Mouse (Mus musculus) limb, embryonic 10.5 days (tissue): ENCODE results near the gene Fhit. TPM values are rescaled to one million over a fixed set of nuclear protein-coding genes. Genes with fewer than 3 reads are reported as not detected.
"Not testable (repeated sequence)": the region's sequence is repeated elsewhere in the genome, so short reads cannot be mapped to it uniquely, and the experiment has no call there.

Experiments used
- DNase-seq: peaks from one replicate; pipeline ENCODE4 v3.0.0-alpha.2; 2017; ENCODE audit warnings: low spot score
- H3K27ac ChIP-seq: fragments of 300-500 bp; sonication (generic); 2 replicates; pipeline ENCODE4 v1.5.1; 2016; ENCODE audit warnings: mild to moderate bottlenecking
- H3K27me3 ChIP-seq: fragments of 300-500 bp; sonication (generic); 2 replicates; pipeline ENCODE4 v1.6.1; 2016; ENCODE audit warnings: low read depth, mild to moderate bottlenecking; ENCODE audit not compliant: poor library complexity, severe bottlenecking
- H3K36me3 ChIP-seq: fragments of 300-500 bp; sonication (generic); 2 replicates; pipeline ENCODE4 v1.6.1; 2016; ENCODE audit warnings: mild to moderate bottlenecking, moderate library complexity
- H3K4me1 ChIP-seq: fragments of 300-500 bp; sonication (generic); 2 replicates; pipeline ENCODE4 v1.6.1; 2016
- H3K4me3 ChIP-seq: fragments of 300-500 bp; sonication (generic); 2 replicates; pipeline ENCODE4 v1.5.1; 2016; ENCODE audit warnings: mild to moderate bottlenecking, moderate library complexity
- H3K9me3 ChIP-seq: fragments of 300-500 bp; sonication (generic); replicated peaks from 2 replicates; pipeline ENCODE4 v1.6.1; 2016; ENCODE audit warnings: mild to moderate bottlenecking
- WGBS: fragments of 180-500 bp; shearing (Covaris S2); methylation state at CpG from one replicate; pipeline ENCODE4 v1.1.7; 2016; 5-methylcytosine and 5-hydroxymethylcytosine counted together
- polyA plus RNA-seq: library from polyadenylated mRNA; unstranded; fragments of >200 nt; fragmentation: Nextera tagmentation; extraction: Ambion mirVana; gene quantifications from 2 replicates; pipeline ENCODE4 v1.2.1, GENCODE M21; 2016

Gene Fhit
- polyA plus RNA-seq, 1 experiment from 2014 or later: 2.4 TPM

- DNase-seq: no peak
- Histone ChIP-seq H3K36me3 (no peaks in the 10 kb centered on the region), H3K27ac (no peak overlapping the region), H3K4me1 (peaks cover 15% of the 10 kb centered on the region), H3K27me3 (no peaks in the 10 kb centered on the region), H3K9me3 (no peaks in the 10 kb centered on the region), H3K4me3 (no peak overlapping the region)
- WGBS: 74% methylated on average over 3 of the region's 3 CpGs
These were observed 287.1 kb downstream of the Fhit start for GRCm38 (mm10) chr14:10874595-10875372.

- no peaks in the 10 kb centered on the region for H3K36me3 ChIP-seq
- H3K27ac ChIP-seq: no peak overlapping the region
- no peaks in the 10 kb centered on the region for H3K9me3 ChIP-seq
- no peak overlapping the region for H3K4me3 ChIP-seq
- H3K4me1 ChIP-seq: no peaks in the 10 kb centered on the region
- no peak for DNase-seq
- WGBS: 82% methylated on average over 3 of the region's 3 CpGs
- no peaks in the 10 kb centered on the region for H3K27me3 ChIP-seq
These were observed 304.2 kb downstream of the Fhit start for GRCm38 (mm10) chr14:10857606-10858005.

GRCm38 (mm10) chr14:10851936-10852335, 309.9 kb downstream of the Fhit start:
- no peaks in the 10 kb centered on the region for H3K4me1 ChIP-seq
- no peaks in the 10 kb centered on the region for H3K9me3 ChIP-seq
- no peaks in the 10 kb centered on the region for H3K36me3 ChIP-seq
- H3K27ac ChIP-seq: no peak overlapping the region
- 90% methylated on average over 1 of the region's 1 CpGs for WGBS
- H3K4me3 ChIP-seq: no peak overlapping the region
- H3K27me3 ChIP-seq: no peaks in the 10 kb centered on the region
- DNase-seq: no peak

DNA sequence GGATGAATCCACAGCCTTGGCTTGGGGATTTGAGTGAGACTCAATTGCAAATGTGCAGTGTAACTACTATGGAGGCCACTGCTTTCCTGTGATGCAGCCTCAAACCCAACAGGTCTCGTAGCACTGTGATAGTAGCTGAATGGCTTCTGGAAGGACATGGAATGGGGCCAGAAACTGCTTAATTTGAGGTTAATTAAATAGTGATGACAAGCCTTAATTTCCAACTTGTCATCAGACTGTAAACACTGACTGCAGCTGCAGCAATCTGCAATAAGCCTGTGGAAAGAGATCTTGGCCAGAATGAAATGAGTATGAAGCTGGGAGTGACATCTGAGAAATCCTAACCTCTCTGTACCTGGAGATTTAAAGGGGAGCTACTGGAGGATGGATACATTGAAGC, 325.8 kb downstream of the Fhit start:
- H3K4me1 ChIP-seq: no peaks in the 10 kb centered on the region
- no peak overlapping the region for H3K27ac ChIP-seq
- WGBS: 66% methylated on average over 1 of the region's 1 CpGs
- H3K36me3 ChIP-seq: no peaks in the 10 kb centered on the region
- DNase-seq: no peak
- H3K9me3 ChIP-seq: no peaks in the 10 kb centered on the region
- no peak overlapping the region for H3K4me3 ChIP-seq
- peaks cover 22% of the 10 kb centered on the region for H3K27me3 ChIP-seq

- H3K4me1 ChIP-seq: 0 out of 2 replicates have a peak, but pooled peaks cover 2% of the 10 kb centered on the region
- H3K9me3 ChIP-seq: no peaks in the 10 kb centered on the region
- 90% methylated on average over 4 of the region's 4 CpGs for WGBS
- no peak overlapping the region for H3K4me3 ChIP-seq
- no peak overlapping the region for H3K27ac ChIP-seq
- no peak for DNase-seq
- no peaks in the 10 kb centered on the region for H3K36me3 ChIP-seq
- no peaks in the 10 kb centered on the region for H3K27me3 ChIP-seq
These were observed 337.0 kb downstream of the Fhit start for GRCm38 (mm10) chr14:10824819-10825218.

DNA sequence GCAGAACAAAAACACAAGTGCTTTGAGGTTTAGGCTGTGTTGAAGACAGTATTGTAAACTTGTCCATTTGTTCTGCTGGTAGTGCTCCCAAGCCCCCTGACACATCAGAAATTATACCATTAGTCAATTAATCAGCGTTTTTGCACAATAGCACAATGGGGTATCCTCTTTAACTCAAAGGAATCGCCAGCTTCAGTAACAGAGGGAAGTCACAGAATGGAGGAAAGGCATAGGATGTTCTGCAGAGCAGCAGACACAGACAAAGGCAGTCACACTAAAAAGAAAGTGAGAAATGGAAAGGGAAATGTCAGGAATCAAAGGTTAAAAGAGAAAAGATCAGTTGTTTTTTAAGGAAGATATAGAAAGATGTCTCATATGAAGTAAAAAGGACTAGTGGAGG, 348.3 kb downstream of the Fhit start:
- 45% methylated on average over 2 of the region's 2 CpGs for WGBS
- Histone ChIP-seq H3K27ac (no peak overlapping the region), H3K4me3 (no peak overlapping the region), H3K36me3 (no peaks in the 10 kb centered on the region), H3K9me3 (no peaks in the 10 kb centered on the region), H3K4me1 (no peaks in the 10 kb centered on the region), H3K27me3 (no peaks in the 10 kb centered on the region)
- DNase-seq: no peak

DNA sequence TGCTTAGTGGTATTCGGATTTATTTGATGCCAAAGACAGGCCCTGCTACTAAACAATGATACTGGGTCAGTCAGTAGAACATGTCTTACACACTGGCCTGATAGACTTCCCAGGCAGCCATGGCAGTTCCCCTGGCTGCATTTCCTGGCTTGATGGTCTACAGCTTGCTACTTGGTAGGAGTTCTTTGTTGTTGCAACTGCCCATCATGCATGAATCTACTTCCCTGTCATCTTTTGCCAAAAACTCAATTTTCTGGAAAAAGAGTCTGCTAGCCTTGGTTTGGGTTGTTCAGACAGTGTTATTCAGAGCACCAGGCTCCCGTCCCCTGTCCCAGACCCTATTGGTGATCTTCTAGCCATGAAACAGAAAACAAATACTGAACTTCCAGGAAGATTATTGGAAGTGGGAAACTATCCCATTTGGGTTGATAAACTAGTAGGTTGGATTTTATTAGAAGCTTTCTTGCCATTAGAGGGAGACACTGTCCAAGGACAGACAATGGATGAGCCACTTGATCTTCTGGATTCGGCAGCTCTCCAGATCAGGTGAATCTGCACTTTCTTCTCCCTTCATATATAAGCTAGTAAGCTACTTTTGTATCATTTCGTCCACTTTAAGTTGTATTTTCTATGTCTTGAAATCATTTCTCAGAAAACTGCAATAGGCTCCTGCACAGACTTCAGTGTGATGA, 363.2 kb downstream of the Fhit start:
- no peak for DNase-seq
- no peaks in the 10 kb centered on the region for H3K36me3 ChIP-seq
- H3K27me3 ChIP-seq: no peaks in the 10 kb centered on the region
- no peak overlapping the region for H3K4me3 ChIP-seq
- WGBS: 88% methylated on average over 4 of the region's 4 CpGs
- no peaks in the 10 kb centered on the region for H3K9me3 ChIP-seq
- H3K4me1 ChIP-seq: no peaks in the 10 kb centered on the region
- H3K27ac ChIP-seq: no peak overlapping the region

DNA sequence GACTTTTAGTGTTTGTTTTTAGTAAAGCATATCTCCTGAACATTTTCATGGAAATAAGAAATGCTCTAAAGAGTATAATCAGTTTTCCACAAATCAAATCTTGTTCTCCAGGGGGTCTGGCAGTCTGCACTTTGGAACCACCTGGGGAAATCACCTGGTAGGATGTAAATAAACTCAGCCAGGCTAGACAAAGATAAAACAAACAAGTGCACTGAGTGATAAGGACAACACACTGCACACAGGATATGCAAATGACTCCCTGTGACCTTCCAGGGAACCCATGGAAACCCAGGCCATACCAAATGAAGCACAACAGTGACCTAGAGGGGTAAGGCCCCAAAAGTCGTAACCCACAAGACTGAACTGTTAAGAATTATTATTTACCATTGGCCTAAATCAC, 364.2 kb downstream of the Fhit start:
- H3K4me3 ChIP-seq: no peak overlapping the region
- H3K9me3 ChIP-seq: no peaks in the 10 kb centered on the region
- no peaks in the 10 kb centered on the region for H3K27me3 ChIP-seq
- no peak overlapping the region for H3K27ac ChIP-seq
- no peaks in the 10 kb centered on the region for H3K36me3 ChIP-seq
- WGBS: 91% methylated on average over 1 of the region's 1 CpGs
- no peak for DNase-seq
- no peaks in the 10 kb centered on the region for H3K4me1 ChIP-seq

GRCm38 (mm10) chr14:10795498-10796075, 366.2 kb downstream of the Fhit start:
- Histone ChIP-seq H3K27me3 (no peaks in the 10 kb centered on the region), H3K4me3 (no peak overlapping the region), H3K4me1 (no peaks in the 10 kb centered on the region), H3K9me3 (no peaks in the 10 kb centered on the region), H3K36me3 (no peaks in the 10 kb centered on the region), H3K27ac (no peak overlapping the region)
- DNase-seq: no peak
- WGBS: 84% methylated on average over 2 of the region's 2 CpGs

DNA sequence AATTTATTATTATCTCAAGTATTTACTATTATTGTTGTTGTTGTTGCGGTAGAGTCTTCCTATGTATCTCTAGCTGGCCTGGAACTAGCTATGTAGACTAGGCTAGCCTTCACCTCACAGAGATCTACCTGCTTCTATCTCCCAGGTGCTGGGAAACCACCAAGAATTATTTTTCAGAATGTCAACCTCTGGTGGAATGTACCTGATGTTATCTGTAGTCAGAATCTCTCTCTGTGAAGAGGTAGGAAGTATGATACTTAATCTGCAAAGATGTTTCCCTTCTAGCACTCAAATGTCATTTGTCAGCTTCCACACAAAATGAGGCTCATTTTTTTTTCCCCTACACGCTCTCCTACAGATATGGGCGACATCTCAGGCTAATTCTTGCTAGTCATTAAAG, 377.9 kb downstream of the Fhit start:
- no peaks in the 10 kb centered on the region for H3K9me3 ChIP-seq
- WGBS: 95% methylated on average over 3 of the region's 3 CpGs
- no peak overlapping the region for H3K4me3 ChIP-seq
- DNase-seq: no peak
- no peaks in the 10 kb centered on the region for H3K36me3 ChIP-seq
- H3K27ac ChIP-seq: no peak overlapping the region
- no peaks in the 10 kb centered on the region for H3K27me3 ChIP-seq
- H3K4me1 ChIP-seq: no peaks in the 10 kb centered on the region

GRCm38 (mm10) chr14:10778721-10779120, 383.1 kb downstream of the Fhit start:
- Histone ChIP-seq H3K36me3 (no peaks in the 10 kb centered on the region), H3K27ac (no peak overlapping the region), H3K27me3 (no peaks in the 10 kb centered on the region), H3K4me3 (no peak overlapping the region), H3K9me3 (no peaks in the 10 kb centered on the region), H3K4me1 (no peaks in the 10 kb centered on the region)
- WGBS: 86% methylated on average over 2 of the region's 2 CpGs
- no peak for DNase-seq

DNA sequence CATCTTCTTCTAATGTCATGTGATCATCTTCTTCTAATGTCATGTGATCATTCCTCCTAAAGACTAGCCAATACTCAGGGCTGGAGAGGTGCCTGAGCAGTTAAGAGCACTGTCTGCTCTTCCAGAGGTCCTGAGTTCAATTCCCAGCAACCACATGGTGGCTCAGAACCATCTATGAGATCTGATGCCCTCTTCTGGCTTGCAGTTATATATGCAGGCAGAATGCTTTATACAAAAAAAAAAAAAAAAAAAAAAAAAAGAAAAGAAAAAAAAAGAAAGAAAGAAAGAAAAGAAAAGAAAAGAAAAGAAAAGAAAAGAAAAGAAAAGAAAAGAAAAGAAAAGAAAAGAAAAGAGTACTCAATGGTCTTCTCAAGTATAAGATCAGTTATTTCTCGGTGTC, 407.0 kb downstream of the Fhit start:
- H3K27me3 ChIP-seq, H3K4me1 ChIP-seq, H3K4me3 ChIP-seq, H3K36me3 ChIP-seq, H3K27ac ChIP-seq, DNase-seq, H3K9me3 ChIP-seq: not testable (repeated sequence)
- 94% methylated on average over 1 of the region's 1 CpGs for WGBS

GRCm38 (mm10) chr14:10738076-10738475, 423.8 kb downstream of the Fhit start:
- H3K4me3 ChIP-seq: no peak overlapping the region
- no peak for DNase-seq
- H3K27me3 ChIP-seq: no peaks in the 10 kb centered on the region
- 80% methylated on average over 2 of the region's 2 CpGs for WGBS
- H3K36me3 ChIP-seq: no peaks in the 10 kb centered on the region
- no peak overlapping the region for H3K27ac ChIP-seq
- H3K9me3 ChIP-seq: no peaks in the 10 kb centered on the region
- no peaks in the 10 kb centered on the region for H3K4me1 ChIP-seq
